Mouse (Mus musculus) midbrain, embryonic 16.5 days (tissue): Measurements from ENCODE around the gene Lypd6. TPM values are rescaled to one million over a fixed set of nuclear protein-coding genes. Genes with fewer than 3 reads are reported as not detected.
A peak's percentile ranks its signal among the peaks of the same experiment; 100 is the strongest.

ENCODE experiments used
- ATAC-seq: fragments of 200-750 bp; cut with Nextera tagmentation; 2 replicates; pipeline ENCODE4 v1.8.0; 2017; ENCODE audit warnings: moderate TSS enrichment
- H3K27ac ChIP-seq: fragments of 300-500 bp; sonication (generic); 2 replicates; pipeline ENCODE4 v1.5.1; 2014; ENCODE audit warnings: mild to moderate bottlenecking, low read length, mixed read lengths
- H3K27me3 ChIP-seq: fragments of 300-500 bp; sonication (generic); 2 replicates; pipeline ENCODE4 v1.6.1; 2014; ENCODE audit warnings: low read depth, low read length, mixed read lengths; ENCODE audit not compliant: control insufficient read depth, insufficient read depth
- H3K36me3 ChIP-seq: fragments of 300-500 bp; sonication (generic); 2 replicates; pipeline ENCODE4 v1.6.1; 2014; ENCODE audit warnings: mild to moderate bottlenecking, low read length, moderate library complexity, mixed read lengths; ENCODE audit not compliant: control insufficient read depth, insufficient read depth
- H3K4me1 ChIP-seq: fragments of 300-500 bp; sonication (generic); 2 replicates; pipeline ENCODE4 v1.6.1; 2014; ENCODE audit warnings: mild to moderate bottlenecking, low read length, mixed read lengths; ENCODE audit not compliant: control insufficient read depth, insufficient read depth
- H3K4me2 ChIP-seq: fragments of 300-500 bp; sonication (generic); 2 replicates; pipeline ENCODE4 v1.6.1; 2014; ENCODE audit warnings: mild to moderate bottlenecking, low read length, mixed read lengths
- H3K4me3 ChIP-seq: fragments of 300-500 bp; sonication (generic); 2 replicates; pipeline ENCODE4 v1.5.1; 2014; ENCODE audit warnings: low read depth, mild to moderate bottlenecking, low read length, moderate library complexity, mixed read lengths
- H3K9ac ChIP-seq: fragments of 300-500 bp; sonication (generic); 2 replicates; pipeline ENCODE4 v1.6.1; 2014; ENCODE audit warnings: low read depth, low read length, mixed read lengths
- H3K9me3 ChIP-seq: fragments of 300-500 bp; sonication (generic); replicated peaks from 2 replicates; pipeline ENCODE4 v1.6.1; 2014; ENCODE audit warnings: mild to moderate bottlenecking, low read length, mixed read lengths; ENCODE audit not compliant: control insufficient read depth, poor library complexity, severe bottlenecking
- WGBS: fragments of 180-500 bp; shearing (Covaris S2); extraction: QIAGEN DNeasy Blood & Tissue Kit; methylation state at CpG from one replicate; pipeline ENCODE4 v1.1.7; 2014; 5-methylcytosine and 5-hydroxymethylcytosine counted together
- polyA plus RNA-seq: library from polyadenylated mRNA; unstranded; fragments of >200 nt; fragmentation: Nextera tagmentation; extraction: Ambion mirVana; gene quantifications from 2 replicates; pipeline ENCODE4 v1.2.1, GENCODE M21; 2015

The Lypd6 gene
- polyA plus RNA-seq, 1 experiment from 2014 or later: 14.4 TPM

GRCm38 (mm10) chr2:50150203-50150590, 84.0 kb downstream of the Lypd6 start:
- H3K27me3 ChIP-seq: no peaks in the 10 kb centered on the region

GRCm38 (mm10) chr2:50150816-50151215, 84.6 kb downstream of the Lypd6 start:
- Histone ChIP-seq H3K36me3 (no peaks in the 10 kb centered on the region), H3K4me2 (no peak overlapping the region), H3K27me3 (no peaks in the 10 kb centered on the region), H3K4me3 (no peak overlapping the region), H3K4me1 (no peaks in the 10 kb centered on the region), H3K9me3 (no peaks in the 10 kb centered on the region), H3K27ac (no peak overlapping the region), H3K9ac (no peak overlapping the region)
- WGBS: 88% methylated on average over 5 of the region's 5 CpGs
- ATAC-seq: no peak

More at GRCm38 (mm10) chr2:50150203-50150590, 84.0 kb downstream of the Lypd6 start:
- H3K4me3 ChIP-seq: no peak overlapping the region
- peak; percentile 66 for ATAC-seq
- no peaks in the 10 kb centered on the region for H3K4me1 ChIP-seq
- H3K4me2 ChIP-seq: no peak overlapping the region
- 80% methylated on average over 7 of the region's 7 CpGs for WGBS
- no peak overlapping the region for H3K27ac ChIP-seq
- H3K9me3 ChIP-seq: no peaks in the 10 kb centered on the region
- no peaks in the 10 kb centered on the region for H3K36me3 ChIP-seq
- H3K9ac ChIP-seq: no peak overlapping the region

GRCm38 (mm10) chr2:50151401-50151800, 85.2 kb downstream of the Lypd6 start:
- no peaks in the 10 kb centered on the region for H3K4me1 ChIP-seq
- no peaks in the 10 kb centered on the region for H3K27me3 ChIP-seq
- no peak overlapping the region for H3K9ac ChIP-seq
- H3K4me3 ChIP-seq: no peak overlapping the region
- H3K36me3 ChIP-seq: no peaks in the 10 kb centered on the region
- no peak overlapping the region for H3K4me2 ChIP-seq
- no peak overlapping the region for H3K27ac ChIP-seq
- H3K9me3 ChIP-seq: no peaks in the 10 kb centered on the region
- WGBS: 73% methylated on average over 2 of the region's 2 CpGs
- no peak for ATAC-seq

GRCm38 (mm10) chr2:50151879-50152278, 85.7 kb downstream of the Lypd6 start:
- 91% methylated on average over 3 of the region's 3 CpGs for WGBS
- Histone ChIP-seq H3K9ac (no peak overlapping the region), H3K4me1 (no peaks in the 10 kb centered on the region), H3K27ac (no peak overlapping the region), H3K36me3 (no peaks in the 10 kb centered on the region), H3K4me2 (no peak overlapping the region), H3K27me3 (no peaks in the 10 kb centered on the region), H3K9me3 (no peaks in the 10 kb centered on the region), H3K4me3 (no peak overlapping the region)
- no peak for ATAC-seq

- Histone ChIP-seq H3K4me3 (no peak overlapping the region), H3K9me3 (no peaks in the 10 kb centered on the region), H3K4me1 (no peaks in the 10 kb centered on the region), H3K9ac (no peak overlapping the region), H3K27me3 (no peaks in the 10 kb centered on the region), H3K4me2 (no peak overlapping the region), H3K36me3 (no peaks in the 10 kb centered on the region), H3K27ac (no peak overlapping the region)
- no peak for ATAC-seq
- 96% methylated on average over 10 of the region's 10 CpGs for WGBS
These were observed 89.8 kb downstream of the Lypd6 start for GRCm38 (mm10) chr2:50156009-50156408.

GRCm38 (mm10) chr2:50160069-50160468, 93.8 kb downstream of the Lypd6 start:
- Histone ChIP-seq H3K27ac (no peak overlapping the region), H3K9me3 (no peaks in the 10 kb centered on the region), H3K27me3 (no peaks in the 10 kb centered on the region), H3K4me3 (no peak overlapping the region), H3K4me2 (no peak overlapping the region), H3K9ac (no peak overlapping the region), H3K4me1 (peaks cover 4% of the 10 kb centered on the region; the same call in 1 of the 2 replicates), H3K36me3 (no peaks in the 10 kb centered on the region)
- 98% methylated on average over 3 of the region's 3 CpGs for WGBS
- ATAC-seq: no peak

GRCm38 (mm10) chr2:50163608-50164007, 97.4 kb downstream of the Lypd6 start:
- peaks cover 8% of the 10 kb centered on the region; the same call in 1 of the 2 replicates for H3K4me1 ChIP-seq
- no peaks in the 10 kb centered on the region for H3K36me3 ChIP-seq
- no peak overlapping the region for H3K4me2 ChIP-seq
- no peak for ATAC-seq
- no peaks in the 10 kb centered on the region for H3K27me3 ChIP-seq
- no peaks in the 10 kb centered on the region for H3K9me3 ChIP-seq
- WGBS: 83% methylated on average over 8 of the region's 8 CpGs
- no peak overlapping the region for H3K27ac ChIP-seq
- no peak overlapping the region for H3K9ac ChIP-seq
- H3K4me3 ChIP-seq: no peak overlapping the region

- no peaks in the 10 kb centered on the region for H3K27me3 ChIP-seq
- ATAC-seq: no peak; the same call in 1 of the 2 replicates
- H3K4me3 ChIP-seq: no peak overlapping the region
- no peak overlapping the region for H3K9ac ChIP-seq
- 57% methylated on average over 6 of the region's 6 CpGs for WGBS
- H3K4me1 ChIP-seq: peaks cover 8% of the 10 kb centered on the region; the same call in 1 of the 2 replicates
- no peaks in the 10 kb centered on the region for H3K9me3 ChIP-seq
- H3K27ac ChIP-seq: no peak overlapping the region
- H3K4me2 ChIP-seq: no peak overlapping the region
- H3K36me3 ChIP-seq: no peaks in the 10 kb centered on the region
These were observed 99.0 kb downstream of the Lypd6 start for GRCm38 (mm10) chr2:50165277-50165676.

- H3K27ac ChIP-seq: no peak overlapping the region
- H3K36me3 ChIP-seq: no peaks in the 10 kb centered on the region
- no peak overlapping the region for H3K4me3 ChIP-seq
- no peak overlapping the region for H3K9ac ChIP-seq
- no peak for ATAC-seq
- peaks cover 8% of the 10 kb centered on the region; the same call in 1 of the 2 replicates for H3K4me1 ChIP-seq
- no peaks in the 10 kb centered on the region for H3K9me3 ChIP-seq
- no peaks in the 10 kb centered on the region for H3K27me3 ChIP-seq
- 72% methylated on average over 5 of the region's 5 CpGs for WGBS
- no peak overlapping the region for H3K4me2 ChIP-seq
These were observed 99.9 kb downstream of the Lypd6 start for GRCm38 (mm10) chr2:50166082-50166481.
